Mouse (Mus musculus): ENCODE data around the gene Axin2.

Axin2 gene

DNA sequence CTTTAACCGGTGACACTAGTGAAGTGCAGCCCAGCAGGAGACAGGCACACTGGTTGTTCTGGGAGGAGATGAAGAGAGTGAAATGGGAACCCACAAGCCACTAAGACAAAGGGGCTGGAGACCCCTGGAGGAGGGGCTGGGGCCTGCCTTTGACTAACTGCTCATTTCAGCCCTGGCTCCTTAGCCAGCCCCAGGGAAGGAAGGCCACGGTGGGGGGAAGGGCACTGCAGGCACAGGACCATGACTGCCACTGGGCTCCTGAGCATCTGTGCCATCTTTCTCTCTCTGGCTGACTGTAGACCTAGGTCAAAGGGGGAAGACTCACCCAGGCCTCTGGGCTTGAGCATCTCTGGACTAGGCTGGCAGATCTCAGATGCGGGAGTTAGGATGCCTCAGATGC is 10.5 kb downstream of the Axin2 start:
- no peak for DNase-seq

DNA sequence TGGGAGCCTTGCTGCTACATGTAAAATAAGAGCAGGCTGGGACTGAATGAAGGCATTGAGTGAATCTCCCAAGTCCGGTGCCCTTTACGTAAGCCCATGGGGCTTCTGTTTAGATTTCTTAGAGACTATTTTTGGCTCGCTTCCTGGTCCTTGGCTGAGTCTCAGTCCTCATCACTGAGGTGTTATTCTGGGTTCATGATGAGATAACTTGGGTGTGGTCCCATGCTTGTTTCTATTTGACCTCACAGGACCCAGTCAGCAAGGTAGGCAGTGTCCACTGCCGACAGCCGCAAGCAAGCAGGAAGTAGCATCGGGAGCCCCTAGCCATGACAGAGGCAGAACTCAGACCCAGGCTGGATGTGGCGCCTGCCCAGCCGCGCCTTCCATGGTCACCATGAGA is 13.7 kb downstream of the Axin2 start:
- no peak for DNase-seq

DNA sequence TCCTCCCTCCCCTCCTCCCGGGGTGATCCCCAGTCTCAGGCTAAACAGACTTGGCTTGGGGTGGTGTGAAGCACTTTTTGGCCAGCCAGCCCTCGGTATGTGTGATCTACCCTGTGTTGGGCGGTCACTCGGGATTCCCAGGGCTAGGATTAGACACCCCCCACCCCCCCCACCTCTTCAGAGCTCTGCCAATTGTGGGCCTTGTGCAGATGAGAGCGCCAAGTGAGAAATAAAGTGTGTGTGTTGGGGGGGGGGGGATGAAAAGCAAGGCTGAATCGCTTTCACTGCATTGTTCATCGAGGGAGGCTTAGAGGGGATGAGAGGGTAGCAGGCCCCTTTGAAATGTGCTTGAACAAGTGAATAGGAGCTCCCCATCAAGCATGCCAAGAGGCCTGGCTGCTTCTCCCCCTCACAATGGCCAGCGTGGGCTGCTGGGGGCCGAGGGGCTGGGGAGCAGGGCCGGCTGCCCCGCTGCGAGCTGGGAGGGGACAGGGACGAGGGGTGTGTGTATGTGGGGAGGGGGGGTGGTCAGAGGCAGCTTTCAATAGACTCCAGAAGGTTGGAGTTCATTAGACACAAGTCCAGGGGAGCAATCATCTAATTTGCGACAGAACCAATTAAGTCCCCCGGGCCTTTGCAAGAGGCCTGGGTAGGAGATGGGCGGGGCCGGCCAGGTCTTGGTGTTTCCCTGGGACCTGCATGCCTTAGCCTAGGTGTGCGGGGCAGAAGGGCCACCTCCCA is 15.1 kb downstream of the Axin2 start:
- no peak for DNase-seq

DNA sequence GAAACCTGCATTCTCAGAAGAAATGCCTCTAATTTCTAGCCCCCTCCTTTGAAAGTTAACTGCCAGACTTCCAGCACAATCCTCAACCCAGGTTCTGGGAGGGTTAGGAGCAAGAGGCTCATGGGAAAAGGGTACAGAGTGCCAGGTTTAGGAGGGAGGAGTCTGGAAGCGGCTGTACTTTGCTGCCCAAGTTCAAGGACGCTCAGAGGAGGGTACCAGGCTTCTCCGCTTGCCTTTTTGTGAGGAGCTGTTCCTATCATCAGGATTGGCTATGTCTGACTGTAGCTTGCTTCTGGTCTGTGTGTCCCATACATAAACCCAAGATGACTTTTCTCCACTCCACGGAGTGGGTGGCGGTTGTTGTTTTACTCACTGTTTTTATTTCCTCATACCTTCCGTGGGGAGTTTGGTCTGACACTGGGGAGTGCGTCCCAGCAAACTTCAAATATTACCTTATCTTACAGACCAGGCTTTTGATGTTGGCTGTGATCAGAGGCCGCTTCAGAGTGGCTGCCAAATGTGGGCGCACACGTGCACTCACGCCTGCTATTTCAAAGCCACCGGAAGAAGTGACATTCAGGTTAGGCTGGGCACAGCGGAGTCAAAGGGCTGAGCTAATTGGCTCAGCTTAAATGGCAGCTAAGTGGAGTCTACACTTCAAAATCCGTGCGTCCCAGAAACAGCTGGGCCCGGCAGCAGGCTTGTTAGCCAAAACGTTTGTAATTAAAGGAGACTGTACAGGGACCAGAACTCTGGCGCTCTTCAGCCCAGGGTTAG is 16.1 kb downstream of the Axin2 start:
- DNase-seq: no peak

DNA sequence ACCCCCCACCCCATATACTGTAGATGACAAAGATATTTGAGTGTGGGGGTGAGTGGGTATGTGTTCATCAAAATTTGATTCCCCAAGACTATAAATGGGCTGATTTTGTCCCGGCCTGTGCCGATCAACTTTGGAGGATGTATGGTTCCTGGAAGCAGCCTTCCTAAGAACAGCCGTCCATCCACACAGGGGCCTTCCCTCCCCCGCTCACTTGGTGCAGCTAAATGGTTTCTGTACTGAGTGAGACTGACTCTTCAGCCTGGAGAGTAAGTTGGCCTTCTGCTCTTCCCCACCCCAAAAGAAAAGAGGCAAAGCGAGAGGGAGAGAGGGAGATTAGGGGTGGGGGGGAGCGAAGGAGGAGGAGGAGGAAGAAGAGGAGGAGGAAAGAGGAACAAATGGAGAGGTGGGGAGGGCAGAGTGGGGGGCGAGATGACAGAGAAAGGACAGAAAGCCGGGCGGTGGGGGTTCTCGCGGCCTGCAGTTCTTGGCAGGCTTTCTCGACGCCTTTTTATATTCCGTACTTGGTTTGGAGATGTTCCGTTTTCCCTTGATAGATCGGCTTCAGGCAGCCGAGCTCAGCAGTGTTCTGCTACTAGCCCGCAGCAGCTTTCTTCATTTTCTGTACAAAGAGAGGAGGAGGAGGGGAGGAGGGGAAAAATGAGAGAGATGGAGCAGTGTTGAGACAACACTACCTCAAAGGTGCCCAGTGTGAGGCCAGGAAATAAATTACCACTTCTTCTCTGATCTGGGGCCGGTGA is 20.7 kb downstream of the Axin2 start:
- no peak for DNase-seq

DNA sequence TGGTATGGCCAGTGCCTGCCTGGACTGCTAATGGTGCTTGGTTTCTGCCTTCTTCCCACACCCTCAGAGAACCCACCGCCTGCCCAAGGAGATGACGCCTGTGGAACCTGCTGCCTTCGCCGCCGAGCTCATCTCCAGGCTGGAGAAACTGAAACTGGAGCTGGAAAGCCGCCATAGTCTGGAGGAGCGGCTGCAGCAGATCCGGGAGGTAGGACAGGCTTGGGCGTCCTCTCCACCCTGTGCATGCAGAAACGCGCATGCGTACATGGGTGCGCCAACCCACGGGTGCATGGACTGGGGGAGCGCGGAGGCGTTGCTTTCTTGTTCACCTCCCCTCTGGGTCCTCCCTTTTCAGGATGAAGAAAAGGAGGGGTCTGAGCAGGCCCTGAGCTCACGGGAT is 21.7 kb downstream of the Axin2 start:
- no peak for DNase-seq

DNA sequence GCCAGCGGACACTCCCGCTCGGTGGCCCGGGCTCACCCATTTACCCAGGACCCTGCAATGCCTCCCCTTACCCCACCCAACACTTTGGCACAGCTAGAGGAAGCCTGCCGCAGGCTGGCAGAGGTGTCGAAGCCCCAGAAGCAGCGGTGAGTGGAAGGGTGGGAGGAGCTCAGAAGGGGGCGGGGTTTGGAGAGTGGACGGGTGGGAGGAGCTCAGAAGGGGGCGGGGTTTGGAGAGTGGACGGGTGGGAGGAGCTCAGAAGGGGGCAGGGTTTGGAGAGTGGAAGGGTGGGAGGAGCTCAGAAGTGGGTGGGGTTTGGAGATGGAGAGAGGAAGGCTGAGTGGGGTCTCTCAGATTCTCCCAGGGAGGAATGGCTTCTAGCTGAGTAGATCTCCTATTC is 23.6 kb downstream of the Axin2 start:
- no peak for DNase-seq

DNA sequence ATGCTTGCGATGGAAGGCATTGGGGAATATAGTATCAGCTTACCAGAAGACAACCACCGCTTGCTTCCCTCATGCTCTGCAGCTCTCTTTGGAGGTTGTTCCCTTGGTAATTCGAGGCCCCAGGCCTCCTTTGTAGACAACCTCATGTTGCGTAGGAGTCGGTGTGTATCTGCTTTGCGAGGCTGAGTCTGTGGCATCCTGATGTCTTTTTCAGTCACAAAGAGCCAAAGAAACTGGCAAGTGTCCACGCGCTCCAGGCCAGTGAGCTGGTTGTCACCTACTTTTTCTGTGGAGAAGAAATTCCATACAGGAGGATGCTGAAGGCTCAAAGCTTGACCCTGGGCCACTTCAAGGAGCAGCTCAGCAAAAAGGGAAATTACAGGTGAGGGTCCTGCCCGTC is 25.5 kb downstream of the Axin2 start:
- no peak for DNase-seq

DNA sequence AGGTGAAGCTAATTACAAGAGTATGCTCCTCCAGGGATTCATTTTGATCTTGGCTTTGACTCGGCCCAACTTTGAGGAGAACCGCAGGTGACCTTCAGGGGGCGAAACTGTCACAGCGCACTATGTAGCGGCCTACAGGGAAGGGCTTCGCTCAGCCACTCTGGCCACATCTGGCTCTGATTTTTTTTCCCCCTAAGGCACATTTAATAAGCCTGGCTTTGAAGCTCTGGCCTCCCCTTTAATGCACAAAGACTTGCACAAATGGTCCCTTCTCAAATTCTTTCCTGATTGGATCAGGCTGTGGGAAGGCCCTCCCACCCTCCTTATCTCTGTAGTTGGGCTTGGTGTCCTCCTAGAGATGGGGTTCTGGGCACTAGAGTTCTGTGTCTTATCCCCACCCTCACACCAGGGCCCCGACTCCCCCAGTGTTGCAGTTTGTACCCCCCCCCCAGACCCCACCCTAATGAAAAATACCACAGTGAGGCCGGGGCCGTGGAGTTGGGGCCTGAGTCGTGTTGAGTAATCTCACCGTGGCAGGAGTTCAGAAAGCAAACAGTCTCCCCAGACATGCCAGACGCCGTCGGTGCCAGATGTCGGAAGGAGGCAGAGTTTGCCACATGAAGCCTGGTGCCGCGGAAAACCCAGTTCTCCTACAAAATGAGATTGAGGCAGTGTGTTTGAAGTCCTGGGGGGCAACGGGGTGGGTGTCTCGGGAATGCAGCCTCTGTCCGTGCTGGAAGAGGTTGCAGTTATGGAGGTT is 27.5 kb downstream of the Axin2 start:
- DNase-seq: no peak

DNA sequence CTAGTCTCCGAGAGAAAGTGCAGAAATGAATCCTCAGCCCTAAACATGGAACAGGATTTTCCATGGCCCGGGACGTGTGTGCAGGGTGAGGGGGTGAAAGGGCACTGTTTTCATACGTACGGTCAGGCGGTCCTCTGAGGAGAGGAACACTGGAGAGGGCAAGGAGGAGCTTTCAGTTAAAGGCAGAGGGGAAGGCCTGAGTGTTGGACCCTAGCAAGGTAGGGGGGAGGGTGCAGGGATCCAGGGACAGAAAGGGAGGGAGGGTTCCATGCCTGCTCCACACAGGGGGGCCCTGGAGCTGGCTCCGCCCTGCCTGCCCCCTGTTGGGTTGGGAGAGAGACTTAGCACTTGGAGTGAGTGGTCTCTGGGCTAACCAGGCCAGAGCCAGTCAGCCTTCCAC is 28.4 kb downstream of the Axin2 start:
- DNase-seq: no peak

DNA sequence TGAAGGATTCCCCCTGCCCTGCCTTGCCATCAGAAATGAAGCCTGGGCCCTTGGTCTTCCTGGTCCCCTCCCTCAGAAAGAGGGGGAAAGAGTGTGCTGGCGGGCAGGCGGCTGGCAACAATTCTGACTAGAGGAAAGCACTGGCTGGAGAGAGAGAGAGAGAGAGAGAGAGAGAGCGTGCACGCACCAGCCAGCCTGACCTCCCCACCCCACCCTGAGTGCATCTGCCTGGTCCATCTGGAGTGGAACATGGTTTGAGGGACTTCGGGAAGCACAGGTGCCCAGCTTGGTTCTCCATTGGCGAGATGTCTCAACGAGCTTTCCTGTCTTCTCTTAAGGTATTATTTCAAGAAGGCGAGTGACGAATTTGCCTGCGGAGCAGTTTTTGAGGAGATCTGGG is 28.8 kb downstream of the Axin2 start:
- DNase-seq: no peak

DNA sequence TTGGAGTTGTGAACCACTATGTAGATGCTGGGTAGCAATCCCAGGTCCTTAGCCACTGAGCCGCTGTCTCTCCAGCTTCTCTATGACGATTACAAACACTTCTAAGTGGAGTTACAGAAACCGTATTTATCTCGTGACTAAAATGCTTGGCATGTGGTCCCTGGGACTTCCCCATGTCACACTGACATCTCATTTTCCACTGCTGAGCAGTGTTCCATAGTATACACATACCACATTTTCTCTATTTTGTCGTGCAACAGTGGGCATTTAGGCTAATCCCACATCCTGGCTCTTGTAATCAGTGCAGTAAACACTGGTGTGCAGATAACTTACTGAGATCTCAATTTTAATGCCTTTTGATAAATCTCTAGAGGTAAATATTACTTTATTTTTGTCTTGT is 32.2 kb downstream of the Axin2 start:
- no peak for DNase-seq

DNA sequence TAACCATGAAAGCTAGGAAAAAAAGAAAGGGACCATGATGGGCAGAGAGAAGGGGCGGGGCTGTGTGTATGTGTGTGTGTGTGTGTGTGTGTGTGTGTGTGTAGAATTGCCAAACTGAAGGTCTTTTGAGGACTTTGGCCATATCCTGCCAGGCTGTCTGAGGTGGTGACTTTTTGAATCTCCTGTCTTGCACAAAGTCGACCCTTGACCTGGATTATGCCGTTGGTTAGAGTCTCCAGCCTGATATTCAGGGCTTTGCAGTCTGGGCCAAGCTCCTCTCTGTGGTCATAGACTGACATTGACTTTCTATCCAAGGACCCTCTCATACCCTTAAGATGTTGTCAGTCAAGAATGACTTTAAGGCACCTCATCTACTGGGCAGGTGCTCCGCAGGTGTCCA is 35.8 kb downstream of the Axin2 start:
- DNase-seq: no peak

DNA sequence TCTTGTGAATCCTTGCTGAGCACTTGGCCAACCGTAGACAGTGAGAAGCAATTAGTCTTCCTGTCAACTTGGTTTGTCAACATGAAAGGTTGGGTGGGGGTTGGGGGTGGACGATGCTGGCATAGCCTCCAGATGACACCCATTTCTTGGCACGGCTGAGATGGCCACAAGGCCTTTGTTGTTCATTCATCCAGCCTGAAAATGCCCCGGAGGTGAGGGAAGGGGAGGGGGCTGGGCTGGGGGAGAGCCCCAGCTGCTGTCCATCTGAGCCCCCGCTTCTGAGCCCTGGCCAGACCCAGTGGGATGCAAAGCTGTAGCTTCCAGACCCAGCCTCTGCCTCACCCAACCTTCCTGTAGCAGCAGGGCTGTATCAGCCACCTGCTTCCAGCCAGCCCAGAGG is 38.2 kb downstream of the Axin2 start:
- DNase-seq: no peak

DNA sequence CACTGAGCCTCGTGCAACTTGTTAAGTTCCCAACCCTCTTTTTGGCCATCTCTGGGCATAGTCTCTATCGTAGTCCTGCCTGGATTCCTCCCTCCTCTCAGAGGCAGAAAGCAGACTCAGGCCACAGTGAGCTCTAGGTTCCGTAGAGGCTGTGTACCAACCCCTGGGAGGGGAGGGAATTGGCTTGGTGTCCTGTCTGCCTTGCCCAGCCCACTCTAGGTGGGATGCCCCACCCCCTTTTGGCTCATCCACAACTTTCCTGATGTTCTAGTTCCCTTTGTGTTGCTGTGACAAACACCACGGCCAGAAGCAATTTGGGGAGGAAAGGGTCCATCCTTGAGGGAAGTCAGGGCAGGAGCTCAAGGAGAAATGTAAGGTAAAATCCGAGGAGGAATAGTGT is 39.0 kb downstream of the Axin2 start:
- DNase-seq: no peak

DNA sequence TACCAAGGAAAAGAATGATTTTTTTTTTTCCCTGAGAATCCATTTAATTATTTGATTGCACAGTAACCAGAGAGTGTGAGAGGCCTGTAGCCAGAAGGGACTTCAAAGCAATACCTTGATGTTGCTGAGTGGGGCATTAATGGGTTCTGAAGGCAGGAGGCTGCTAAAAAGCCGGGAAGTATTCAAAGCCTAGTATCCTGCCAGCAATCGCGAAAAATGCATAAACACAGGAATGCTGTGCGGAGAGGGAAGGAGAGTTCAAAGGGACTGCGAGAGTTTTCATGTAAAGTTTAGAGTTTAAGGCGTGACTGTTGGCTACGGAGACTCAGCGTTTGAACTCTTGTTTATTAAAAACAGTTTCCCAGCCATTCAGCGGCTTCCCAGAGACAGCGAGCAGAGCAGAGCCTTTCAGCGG is 41.5 kb downstream of the Axin2 start:
- DNase-seq: no peak

DNA sequence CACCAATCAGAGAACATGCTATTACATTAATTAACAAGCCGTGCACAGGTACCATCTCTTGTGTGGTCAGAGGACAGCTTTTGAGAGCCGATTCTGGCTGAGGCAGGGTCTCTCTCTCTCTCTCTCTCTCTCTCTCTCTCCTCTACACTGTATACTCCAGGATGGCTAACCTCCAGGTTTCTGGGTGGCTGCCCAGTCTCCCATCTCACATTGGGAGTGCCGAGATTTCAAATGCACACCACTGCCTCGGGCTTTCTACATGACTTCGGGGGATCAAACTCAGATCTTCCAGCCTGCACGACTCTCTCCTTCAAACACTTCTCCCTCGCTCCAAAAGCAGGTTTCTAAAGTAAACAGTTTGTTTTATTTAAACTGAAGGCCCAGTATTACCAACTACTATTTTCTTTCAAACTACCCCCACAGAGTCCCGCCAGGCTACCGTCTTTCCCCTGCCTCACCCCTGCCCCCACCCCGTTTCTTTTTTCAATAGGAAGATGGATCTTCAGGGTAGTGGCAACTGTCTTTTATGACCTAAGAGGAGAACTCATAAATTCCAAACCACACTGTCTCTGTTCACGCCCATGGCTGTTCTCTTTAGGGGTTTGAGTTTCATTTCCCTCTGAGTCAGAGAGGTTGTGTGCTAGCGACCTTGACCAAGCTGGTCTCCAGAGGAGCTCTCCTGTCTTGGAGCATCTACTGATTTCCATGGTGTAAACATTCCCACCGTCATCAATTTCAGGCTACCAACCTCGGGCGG is 43.5 kb downstream of the Axin2 start:
- DNase-seq: no peak

DNA sequence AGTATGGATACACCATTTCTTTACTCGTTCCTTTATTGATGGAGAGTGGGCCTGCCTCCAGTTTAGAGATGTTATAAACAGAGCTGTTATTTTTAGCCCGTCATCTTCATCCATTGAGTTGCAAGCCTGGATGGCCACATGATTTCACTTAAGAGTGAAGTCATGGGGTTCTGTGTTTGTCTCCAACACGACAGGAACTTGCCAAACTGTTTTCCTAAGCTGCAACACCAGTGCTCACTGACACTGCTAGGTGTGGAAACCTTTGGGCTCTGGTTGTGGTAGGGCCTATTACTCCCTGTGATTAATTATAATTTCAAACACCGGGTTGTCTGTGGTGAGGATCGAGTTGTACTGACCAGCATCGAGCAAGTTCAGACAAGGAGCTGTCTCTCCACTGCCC is 45.6 kb downstream of the Axin2 start:
- DNase-seq: no peak

DNA sequence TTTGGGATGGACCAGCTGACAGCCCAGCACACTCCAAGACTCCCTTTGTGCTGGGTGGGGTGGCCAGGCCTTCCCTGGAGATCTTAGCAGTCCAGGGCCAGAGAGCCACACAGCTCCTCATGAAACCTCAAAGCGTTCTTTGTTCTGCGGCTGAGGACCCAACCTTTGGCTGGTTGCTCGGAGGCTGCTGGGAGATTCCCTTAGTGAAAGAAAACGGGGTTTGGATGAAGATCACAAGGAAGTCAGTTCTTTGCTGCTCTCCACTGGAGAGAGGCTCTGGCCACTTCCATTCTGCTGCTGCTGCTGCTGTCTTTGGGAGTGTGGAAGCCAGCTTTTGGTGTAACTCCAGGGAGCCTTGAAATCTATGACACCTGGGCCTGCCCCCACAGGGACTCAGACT is 53.3 kb downstream of the Axin2 start:
- DNase-seq: no peak

DNA sequence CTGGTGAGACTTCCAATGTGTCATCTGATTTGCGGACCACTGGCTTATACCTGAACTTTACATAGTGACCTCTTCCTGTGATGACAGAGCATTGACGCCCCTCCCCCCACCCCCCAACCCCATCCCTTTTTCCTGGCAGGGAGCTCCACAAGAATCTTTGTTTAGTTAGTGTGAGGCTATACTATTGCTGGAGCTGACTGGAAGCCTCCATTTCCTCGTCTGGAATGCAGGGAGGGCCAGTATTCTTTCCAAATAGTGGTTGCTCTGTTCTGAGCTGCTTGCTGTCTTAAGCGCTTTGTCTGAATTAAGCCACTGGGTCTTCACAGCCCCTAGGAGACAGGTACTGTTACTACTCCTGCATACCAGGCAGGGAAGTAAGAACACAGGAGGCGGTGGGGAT is 53.7 kb downstream of the Axin2 start:
- DNase-seq: no peak

DNA sequence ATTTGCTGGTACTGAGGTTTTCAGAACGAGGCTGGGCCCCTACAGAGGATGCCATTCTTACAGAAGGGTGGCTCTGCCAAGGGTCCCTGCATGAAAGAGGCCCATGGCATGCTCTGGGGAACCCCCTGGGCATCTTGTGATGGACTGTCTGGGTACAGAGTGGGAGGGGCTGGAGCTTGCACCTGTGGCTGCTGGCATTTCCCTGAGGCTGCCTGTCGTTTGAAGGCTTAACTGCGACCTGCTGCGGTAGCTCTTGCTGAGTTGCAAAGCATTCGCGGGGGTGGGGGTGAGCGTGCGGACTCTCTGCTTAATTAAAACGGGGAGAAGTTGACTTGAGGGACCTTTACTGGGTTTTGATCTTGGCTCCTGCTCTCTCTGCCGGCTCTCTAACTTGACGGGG is 55.4 kb downstream of the Axin2 start:
- DNase-seq: no peak

DNA sequence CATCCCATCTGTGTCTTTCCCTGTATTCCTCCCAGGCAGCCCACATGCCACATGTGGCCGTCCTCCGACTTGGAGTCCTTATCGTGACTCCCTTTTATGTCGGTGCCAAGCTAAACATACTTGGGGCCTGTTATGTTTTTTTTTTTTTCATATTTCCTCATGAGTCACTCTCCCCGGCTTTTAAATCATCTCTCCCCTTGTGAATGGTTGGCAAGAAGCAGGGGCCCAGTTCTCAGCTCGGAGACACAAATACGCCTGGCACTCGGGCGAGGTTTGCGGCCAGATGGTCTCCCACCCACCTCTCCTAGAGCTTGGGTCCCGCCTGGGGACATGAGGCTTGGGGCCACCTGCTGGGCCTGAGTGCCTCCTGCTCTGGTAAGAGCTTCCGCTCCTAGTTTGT is 60.4 kb downstream of the Axin2 start:
- DNase-seq: no peak

Data from spleen, adult 18-20 months (tissue).